Mouse (Mus musculus): ENCODE results near the gene Gm29735.
"Not testable (repeated sequence)": the region's sequence is repeated elsewhere in the genome, so short reads cannot be mapped to it uniquely, and the experiment has no call there.

The Gm29735 gene

DNA sequence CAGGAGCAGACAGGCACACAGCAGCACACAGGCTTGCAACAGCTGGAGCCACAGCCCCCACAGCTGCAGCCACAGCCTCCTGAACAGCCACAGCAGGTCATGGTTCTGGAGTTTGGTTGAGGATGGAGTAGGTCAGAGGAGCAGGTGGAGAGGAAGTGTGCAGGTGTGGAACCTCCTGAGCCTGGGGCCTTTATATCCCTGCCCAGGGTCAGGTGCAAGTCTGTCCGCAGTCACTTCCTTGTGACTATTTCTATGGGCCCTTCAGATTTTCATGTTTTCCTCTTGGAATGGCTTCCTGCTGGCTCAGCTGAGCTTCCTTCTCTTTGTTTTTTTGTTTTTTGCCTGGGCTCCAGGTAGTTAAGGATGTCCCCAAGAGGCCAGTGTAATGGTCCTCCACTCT is 36.3 kb downstream of the Gm29735 start, which contains the start of gene Gm45618:
TSS of gene Gm45618 (minus strand) at position 101 of the 400 bp plus-strand sequence.
- not testable (repeated sequence) for DNase-seq (ENCODE audit: low spot score in 2 of 2)

DNA sequence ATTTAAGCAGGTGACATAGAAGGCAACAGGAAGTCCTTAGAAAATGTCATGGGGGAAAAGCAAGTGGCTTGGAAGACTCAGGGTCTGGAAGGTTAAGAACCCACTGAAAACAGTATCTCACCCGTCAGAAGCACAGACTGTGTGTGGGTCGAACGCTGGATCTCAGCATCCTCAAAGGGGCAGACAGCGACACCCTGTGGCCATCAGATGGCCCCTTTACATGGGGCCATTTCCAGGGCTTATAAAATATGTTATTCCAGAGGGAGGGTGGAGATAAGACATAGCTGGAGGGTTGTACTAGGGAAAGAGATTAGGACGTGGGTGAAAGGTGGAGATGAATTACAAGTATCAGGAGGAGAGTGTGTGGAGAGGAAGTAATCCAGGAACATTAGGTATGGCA is 37.3 kb downstream of the Gm29735 start:
- no peak for DNase-seq (ENCODE audit: low spot score in 2 of 2)
